Mouse (Mus musculus) intestine, embryonic 16.5 days (tissue): ENCODE results near the gene Ndufs2. TPM values are rescaled to one million over a fixed set of nuclear protein-coding genes. Genes with fewer than 3 reads are reported as not detected.
"Not testable (repeated sequence)": the region's sequence is repeated elsewhere in the genome, so short reads cannot be mapped to it uniquely, and the experiment has no call there.

Source experiments
- ATAC-seq: fragments of 200-750 bp; cut with Nextera tagmentation; 2 replicates; pipeline ENCODE4 v1.8.0; 2017; ENCODE audit warnings: moderate TSS enrichment, moderate library complexity
- H3K27ac ChIP-seq: fragments of 300-500 bp; sonication (generic); 2 replicates; pipeline ENCODE4 v1.5.1; 2014; ENCODE audit warnings: mild to moderate bottlenecking, low read length
- H3K27me3 ChIP-seq: fragments of 300-500 bp; sonication (generic); replicated peaks from 2 replicates; pipeline ENCODE4 v1.6.1; 2014; ENCODE audit warnings: low read length, control low read depth, mixed read lengths; ENCODE audit not compliant: control insufficient read depth, insufficient read depth
- H3K36me3 ChIP-seq: fragments of 300-500 bp; sonication (generic); 2 replicates; pipeline ENCODE4 v1.6.1; 2014; ENCODE audit warnings: low read length, control low read depth; ENCODE audit not compliant: control insufficient read depth, insufficient read depth
- H3K4me1 ChIP-seq: fragments of 300-500 bp; sonication (generic); 2 replicates; pipeline ENCODE4 v1.6.1; 2014; ENCODE audit warnings: low read length, control low read depth, mixed read lengths; ENCODE audit not compliant: control insufficient read depth, insufficient read depth
- H3K4me2 ChIP-seq: fragments of 300-500 bp; sonication (generic); 2 replicates; pipeline ENCODE4 v1.6.1; 2014; ENCODE audit warnings: low read depth, low read length, control low read depth
- H3K4me3 ChIP-seq: fragments of 300-500 bp; sonication (generic); 2 replicates; pipeline ENCODE4 v1.5.1; 2014; ENCODE audit warnings: mild to moderate bottlenecking, low read length
- H3K9ac ChIP-seq: fragments of 300-500 bp; sonication (generic); 2 replicates; pipeline ENCODE4 v1.6.1; 2014; ENCODE audit warnings: low read depth, low read length
- H3K9me3 ChIP-seq: fragments of 300-500 bp; sonication (generic); 2 replicates; pipeline ENCODE4 v1.6.1; 2016; ENCODE audit warnings: low read length, control low read depth; ENCODE audit not compliant: control insufficient read depth
- WGBS: fragments of 180-500 bp; shearing (Covaris S2); extraction: QIAGEN DNeasy Blood & Tissue Kit; methylation state at CpG from one replicate; pipeline ENCODE4 v1.1.7; 2014; 5-methylcytosine and 5-hydroxymethylcytosine counted together
- polyA plus RNA-seq: library from polyadenylated mRNA; unstranded; fragments of >200 nt; fragmentation: Nextera tagmentation; extraction: Ambion mirVana; gene quantifications from 2 replicates; pipeline ENCODE4 v1.2.1, GENCODE M21; 2015

The Ndufs2 gene
- polyA plus RNA-seq, 1 experiment from 2014 or later = 373 TPM

GRCm38 (mm10) chr1:171247916-171248315 lies 3.3 kb downstream of the Ndufs2 start:
- H3K9ac ChIP-seq = peak overlapping the region; percentile 63
- peaks cover 46% of the 10 kb centered on the region for H3K4me1 ChIP-seq

GRCm38 (mm10) chr1:171247453-171247841 lies 3.7 kb downstream of the Ndufs2 start:
- Histone ChIP-seq H3K36me3 (0 out of 2 replicates have a peak, but pooled peaks cover 5% of the 10 kb centered on the region), H3K9ac (peak overlapping the region; percentile 63), H3K27ac (peak overlapping the region; percentile 85), H3K27me3 (no peaks in the 10 kb centered on the region; the same call in 1 of the 2 replicates), H3K4me1 (peaks cover 42% of the 10 kb centered on the region), H3K4me3 (peak overlapping the region; percentile 83), H3K9me3 (no peaks in the 10 kb centered on the region), H3K4me2 (peak overlapping the region; percentile 64)
- 13% methylated on average over 13 of the region's 13 CpGs for WGBS
- peak; percentile 18 for ATAC-seq

More at GRCm38 (mm10) chr1:171247916-171248315, 3.3 kb downstream of the Ndufs2 start:
- peak overlapping the region; percentile 64 for H3K4me2 ChIP-seq
- peak overlapping the region; percentile 85 for H3K27ac ChIP-seq
- H3K9me3 ChIP-seq = no peaks in the 10 kb centered on the region
- H3K36me3 ChIP-seq = 0 out of 2 replicates have a peak, but pooled peaks cover 5% of the 10 kb centered on the region
- WGBS = 33% methylated on average over 4 of the region's 4 CpGs
- H3K4me3 ChIP-seq = peak overlapping the region; percentile 83
- no peaks in the 10 kb centered on the region; the same call in 1 of the 2 replicates for H3K27me3 ChIP-seq
- no peak for ATAC-seq

- H3K4me2 ChIP-seq = peak overlapping the region; percentile 73
- under 1% methylated on average over 41 of the region's 41 CpGs for WGBS
- peak; percentile 92 for ATAC-seq
- H3K9ac ChIP-seq = peak overlapping the region; percentile 92
- H3K27me3 ChIP-seq = no peaks in the 10 kb centered on the region
- no peaks in the 10 kb centered on the region for H3K9me3 ChIP-seq
- H3K4me1 ChIP-seq = peaks cover 36% of the 10 kb centered on the region
- peak overlapping the region; percentile 83 for H3K4me3 ChIP-seq
- H3K36me3 ChIP-seq = 0 out of 2 replicates have a peak, but pooled peaks cover 5% of the 10 kb centered on the region
- H3K27ac ChIP-seq = peak overlapping the region; percentile 85
Measured at GRCm38 (mm10) chr1:171246709-171247452, 4.3 kb downstream of the Ndufs2 start.

DNA sequence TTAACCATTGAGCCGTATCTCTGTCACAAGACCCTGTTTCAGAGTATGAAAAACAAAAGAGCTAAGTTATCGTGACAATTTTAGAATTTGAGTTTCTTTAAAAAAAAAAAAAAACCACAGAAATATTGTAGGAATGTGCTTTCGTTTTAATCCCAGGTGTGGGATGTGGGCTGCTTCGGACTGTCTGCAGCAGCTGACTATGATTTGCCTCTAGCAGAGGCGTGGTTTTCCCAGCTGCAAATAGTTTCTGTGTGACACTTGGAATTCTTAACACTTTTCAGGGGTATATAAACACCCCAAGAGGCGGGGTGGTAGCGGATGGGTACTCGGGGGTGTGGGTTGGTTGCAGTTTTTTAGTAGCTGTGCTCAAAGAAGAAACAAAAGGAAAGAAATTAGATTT lies 5.8 kb downstream of the Ndufs2 start:
- Histone ChIP-seq H3K36me3 (peaks cover 10% of the 10 kb centered on the region; the same call in 1 of the 2 replicates), H3K4me3 (no peak overlapping the region), H3K27ac (no peak overlapping the region), H3K4me1 (peaks cover 30% of the 10 kb centered on the region), H3K9me3 (no peaks in the 10 kb centered on the region), H3K9ac (no peak overlapping the region), H3K4me2 (no peak overlapping the region), H3K27me3 (no peaks in the 10 kb centered on the region)
- WGBS = 83% methylated on average over 8 of the region's 8 CpGs
- ATAC-seq = no peak

DNA sequence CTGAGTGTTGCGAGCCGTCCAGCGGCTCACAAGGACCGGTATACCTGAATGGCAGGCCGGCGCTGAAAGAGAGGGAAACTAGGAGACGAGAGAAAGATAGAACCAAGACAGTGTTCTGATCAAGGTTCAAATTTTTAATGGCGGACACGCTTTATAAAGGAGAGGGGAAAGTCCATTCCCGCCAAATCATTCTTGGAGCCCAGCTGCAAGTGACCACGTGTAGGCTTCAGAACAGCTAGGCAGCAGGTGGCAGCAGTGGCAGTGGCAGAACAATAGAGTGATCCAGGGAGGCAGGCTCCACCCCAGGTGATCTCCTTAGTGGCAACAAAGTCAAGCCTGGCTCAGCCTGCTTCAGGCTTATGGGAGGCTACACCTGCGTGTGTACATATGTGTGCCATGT lies 9.2 kb downstream of the Ndufs2 start:
- H3K4me1 ChIP-seq, H3K4me3 ChIP-seq, H3K27me3 ChIP-seq, H3K4me2 ChIP-seq, H3K9me3 ChIP-seq, H3K9ac ChIP-seq: not testable (repeated sequence)
- Histone ChIP-seq H3K27ac (0 out of 2 replicates have a peak overlapping the region, but pooled peaks have one; percentile 37), H3K36me3 (peaks cover 24% of the 10 kb centered on the region)
- 79% methylated on average over 12 of the region's 12 CpGs for WGBS
- peak; percentile 10; the same call in 1 of the 2 replicates for ATAC-seq

DNA sequence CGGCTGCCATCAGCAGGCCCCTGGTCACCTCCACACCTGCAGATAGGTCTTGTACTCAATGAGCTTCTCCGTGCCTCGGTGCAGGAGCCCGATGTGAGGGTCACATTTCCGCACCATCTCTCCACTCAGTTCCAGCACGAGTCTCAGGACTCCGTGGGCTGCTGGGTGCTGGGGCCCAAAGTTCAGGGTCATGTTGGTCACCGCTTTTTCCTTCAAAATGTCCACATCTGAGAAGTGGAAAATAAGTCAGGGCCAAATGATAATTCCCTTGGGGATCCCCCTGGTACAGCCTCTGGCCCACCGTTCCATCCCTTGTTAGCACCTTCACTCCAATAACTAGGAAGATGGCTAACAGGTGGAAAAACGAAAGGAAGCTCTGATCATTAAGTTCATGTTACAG lies 10.3 kb downstream of the Ndufs2 start:
- no peak overlapping the region for H3K4me3 ChIP-seq
- no peak overlapping the region for H3K4me2 ChIP-seq
- H3K9ac ChIP-seq = no peak overlapping the region
- H3K27ac ChIP-seq = no peak overlapping the region
- H3K27me3 ChIP-seq = no peaks in the 10 kb centered on the region
- H3K4me1 ChIP-seq = peaks cover 5% of the 10 kb centered on the region; the same call in 1 of the 2 replicates
- H3K9me3 ChIP-seq = no peaks in the 10 kb centered on the region
- H3K36me3 ChIP-seq = peaks cover 31% of the 10 kb centered on the region
- no peak for ATAC-seq
- WGBS = 87% methylated on average over 10 of the region's 10 CpGs

DNA sequence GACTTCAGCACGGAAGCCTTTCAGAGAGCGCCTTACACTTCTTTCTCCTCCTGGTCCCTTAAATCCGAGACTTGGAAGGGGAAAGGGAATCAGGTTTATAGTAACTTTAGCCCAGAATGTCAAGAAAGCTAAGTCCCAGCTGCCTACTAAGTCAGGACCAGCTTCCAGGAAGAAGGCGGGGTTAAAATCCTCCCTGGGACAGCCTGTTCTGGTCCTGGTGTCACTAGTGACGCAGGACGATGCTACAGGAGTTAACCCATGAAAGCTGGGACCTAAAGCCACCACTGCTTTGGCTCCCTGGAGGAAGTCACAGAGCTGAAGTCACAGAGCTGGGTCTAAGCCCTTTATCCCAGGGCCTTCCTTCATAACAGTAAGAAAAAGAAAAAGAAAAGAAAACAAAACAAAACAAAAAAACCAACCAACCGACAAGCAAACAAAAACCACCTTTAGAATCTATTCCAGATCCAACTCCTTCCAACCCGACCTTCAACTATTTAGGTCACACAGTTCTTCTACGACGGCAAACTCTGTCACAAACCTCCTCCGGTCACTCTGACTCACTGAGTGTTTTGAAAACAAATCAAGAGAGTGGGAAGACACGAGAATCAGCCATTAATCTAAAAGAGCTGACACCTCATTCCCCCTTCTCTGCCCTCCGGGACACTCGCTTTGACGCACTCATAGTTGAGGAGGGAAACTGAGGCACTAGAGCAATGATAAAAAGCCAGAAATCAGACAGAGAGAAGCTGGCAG lies 11.0 kb downstream of the Ndufs2 start:
- Histone ChIP-seq H3K9ac (no peak overlapping the region), H3K4me3 (no peak overlapping the region), H3K27me3 (no peaks in the 10 kb centered on the region), H3K27ac (no peak overlapping the region), H3K4me2 (no peak overlapping the region), H3K9me3 (no peaks in the 10 kb centered on the region), H3K4me1 (no peaks in the 10 kb centered on the region; the same call in 1 of the 2 replicates), H3K36me3 (peaks cover 35% of the 10 kb centered on the region)
- WGBS = 69% methylated on average over 15 of the region's 15 CpGs
- no peak for ATAC-seq

DNA sequence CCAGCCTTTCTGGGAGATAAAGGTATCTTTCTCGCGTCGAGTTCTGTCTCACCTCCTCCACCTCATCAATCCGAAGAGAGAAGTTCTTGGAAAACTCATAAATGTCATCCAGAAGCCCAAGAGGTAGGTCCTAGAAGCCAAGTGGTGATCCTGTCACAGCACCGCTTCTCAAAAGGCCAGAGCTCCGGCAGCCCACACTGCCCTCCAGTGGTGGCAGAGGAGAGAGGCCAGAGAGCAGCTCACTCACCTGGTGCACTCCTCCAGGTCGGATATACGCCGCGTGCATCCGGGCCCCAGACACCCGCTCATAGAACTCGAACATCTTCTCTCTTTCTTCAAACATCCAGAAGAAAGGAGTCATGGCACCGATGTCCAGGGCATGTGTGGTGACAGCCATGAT lies 12.7 kb downstream of the Ndufs2 start:
- H3K4me2 ChIP-seq = no peak overlapping the region
- no peaks in the 10 kb centered on the region for H3K27me3 ChIP-seq
- H3K4me3 ChIP-seq = no peak overlapping the region
- WGBS = 73% methylated on average over 14 of the region's 14 CpGs
- H3K9me3 ChIP-seq = no peaks in the 10 kb centered on the region
- no peak overlapping the region for H3K27ac ChIP-seq
- no peak overlapping the region for H3K9ac ChIP-seq
- 0 out of 2 replicates have a peak, but pooled peaks have one; percentile 22 for ATAC-seq
- H3K36me3 ChIP-seq = peaks cover 40% of the 10 kb centered on the region
- H3K4me1 ChIP-seq = no peaks in the 10 kb centered on the region; the same call in 1 of the 2 replicates

DNA sequence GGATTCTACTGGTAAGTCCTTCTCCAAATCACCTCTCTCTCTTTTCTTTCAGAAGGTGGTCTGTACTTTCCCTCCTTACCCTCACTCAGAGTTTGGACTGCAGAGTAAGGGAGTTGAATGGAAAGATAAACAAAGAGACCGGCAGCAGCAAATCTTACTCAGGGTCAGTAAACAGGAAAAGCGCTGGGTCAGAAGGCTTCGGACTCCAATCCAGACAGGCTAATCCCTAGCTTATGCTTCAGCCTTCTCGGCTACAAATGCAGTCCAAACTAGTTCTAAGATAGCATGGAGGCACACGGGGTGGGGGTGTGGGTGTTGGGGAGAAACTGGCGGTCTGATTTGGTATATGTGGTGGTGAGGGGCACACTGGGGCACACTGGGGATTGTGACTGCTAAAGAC lies 13.8 kb downstream of the Ndufs2 start:
- no peak for ATAC-seq
- Histone ChIP-seq H3K9ac (no peak overlapping the region), H3K36me3 (peaks cover 37% of the 10 kb centered on the region), H3K4me1 (no peaks in the 10 kb centered on the region; the same call in 1 of the 2 replicates), H3K27me3 (no peaks in the 10 kb centered on the region), H3K9me3 (no peaks in the 10 kb centered on the region), H3K27ac (no peak overlapping the region), H3K4me2 (no peak overlapping the region), H3K4me3 (no peak overlapping the region)
- WGBS = 53% methylated on average over 6 of the region's 6 CpGs
